Mouse (Mus musculus): ENCODE results near the gene Slc2a5. TPM values are rescaled to one million over a fixed set of nuclear protein-coding genes. Genes with fewer than 3 reads are reported as not detected.

The Slc2a5 gene
- polyA plus RNA-seq, 1 experiment from 2014 or later = 0.30 TPM

- WGBS (ENCODE audit: insufficient replicate concordance) = 32% methylated on average over 8 of the region's 8 CpGs
Measured at GRCm38 (mm10) chr4:150152483-150152882, 33.4 kb downstream of the Slc2a5 start.

GRCm38 (mm10) chr4:150155301-150155700 is 36.2 kb downstream of the Slc2a5 start:
- ATAC-seq = no peak
- Histone ChIP-seq H3K36me3 (no peaks in the 10 kb centered on the region), H3K27me3 (replicated peaks) (peaks cover 24% of the 10 kb centered on the region; the same call in 1 of the 2 replicates), H3K9me3 (replicated peaks) (no peaks in the 10 kb centered on the region), H3K4me1 (peaks cover 12% of the 10 kb centered on the region), H3K4me3 (no peak overlapping the region), H3K4me2 (no peak overlapping the region), H3K9ac (no peak overlapping the region), H3K27ac (no peak overlapping the region)
- WGBS (ENCODE audit: insufficient replicate concordance) = 75% methylated on average over 4 of the region's 4 CpGs

More at GRCm38 (mm10) chr4:150152483-150152882, 33.4 kb downstream of the Slc2a5 start:
- Histone ChIP-seq H3K36me3 (no peaks in the 10 kb centered on the region), H3K4me2 (0 out of 2 replicates have a peak overlapping the region, but pooled peaks have one; percentile 6), H3K27me3 (replicated peaks) (peaks cover 4% of the 10 kb centered on the region; the same call in 1 of the 2 replicates), H3K9ac (no peak overlapping the region), H3K4me1 (peaks cover 12% of the 10 kb centered on the region), H3K4me3 (no peak overlapping the region), H3K27ac (no peak overlapping the region; the same call in 1 of the 2 replicates), H3K9me3 (replicated peaks) (0 out of 2 replicates have a peak, but pooled peaks cover 3% of the 10 kb centered on the region)
- peak; percentile 88 for ATAC-seq

GRCm38 (mm10) chr4:150155731-150156130 is 36.6 kb downstream of the Slc2a5 start:
- no peak overlapping the region for H3K4me3 ChIP-seq
- peaks cover 12% of the 10 kb centered on the region for H3K4me1 ChIP-seq
- ATAC-seq = no peak
- peaks cover 25% of the 10 kb centered on the region; the same call in 1 of the 2 replicates for H3K27me3 ChIP-seq (replicated peaks)
- 52% methylated on average over 4 of the region's 4 CpGs for WGBS (ENCODE audit: insufficient replicate concordance)
- no peaks in the 10 kb centered on the region for H3K36me3 ChIP-seq
- H3K9me3 ChIP-seq (replicated peaks) = no peaks in the 10 kb centered on the region
- no peak overlapping the region for H3K27ac ChIP-seq
- H3K9ac ChIP-seq = no peak overlapping the region
- no peak overlapping the region for H3K4me2 ChIP-seq

- Histone ChIP-seq H3K9ac (no peak overlapping the region), H3K4me1 (peaks cover 6% of the 10 kb centered on the region), H3K36me3 (no peaks in the 10 kb centered on the region), H3K27ac (no peak overlapping the region), H3K27me3 (replicated peaks) (peaks cover 25% of the 10 kb centered on the region; the same call in 1 of the 2 replicates), H3K9me3 (replicated peaks) (no peaks in the 10 kb centered on the region), H3K4me2 (no peak overlapping the region), H3K4me3 (no peak overlapping the region)
- ATAC-seq = no peak
- 52% methylated on average over 14 of the region's 14 CpGs for WGBS (ENCODE audit: insufficient replicate concordance)
Measured at GRCm38 (mm10) chr4:150157348-150157882, 38.3 kb downstream of the Slc2a5 start.

GRCm38 (mm10) chr4:150159458-150159857 is 40.4 kb downstream of the Slc2a5 start:
- ATAC-seq = no peak
- peaks cover 14% of the 10 kb centered on the region; the same call in 1 of the 2 replicates for H3K9me3 ChIP-seq (replicated peaks)
- H3K4me3 ChIP-seq = no peak overlapping the region
- 61% methylated on average over 2 of the region's 2 CpGs for WGBS (ENCODE audit: insufficient replicate concordance)
- H3K27me3 ChIP-seq (replicated peaks) = peaks cover 25% of the 10 kb centered on the region; the same call in 1 of the 2 replicates
- H3K27ac ChIP-seq = no peak overlapping the region
- H3K4me1 ChIP-seq = no peaks in the 10 kb centered on the region
- H3K36me3 ChIP-seq = no peaks in the 10 kb centered on the region
- H3K9ac ChIP-seq = no peak overlapping the region
- H3K4me2 ChIP-seq = no peak overlapping the region

- Histone ChIP-seq H3K4me3 (no peak overlapping the region), H3K9me3 (replicated peaks) (peaks cover 14% of the 10 kb centered on the region; the same call in 1 of the 2 replicates)
Measured at GRCm38 (mm10) chr4:150162561-150163169, 43.6 kb downstream of the Slc2a5 start.

GRCm38 (mm10) chr4:150164875-150165274 is 45.8 kb downstream of the Slc2a5 start:
- Histone ChIP-seq H3K4me2 (peak overlapping the region; percentile 39), H3K9me3 (replicated peaks) (peaks cover 14% of the 10 kb centered on the region; the same call in 1 of the 2 replicates), H3K4me3 (no peak overlapping the region), H3K9ac (no peak overlapping the region), H3K27me3 (replicated peaks) (peaks cover 5% of the 10 kb centered on the region; the same call in 1 of the 2 replicates), H3K36me3 (no peaks in the 10 kb centered on the region), H3K27ac (no peak overlapping the region), H3K4me1 (peaks cover 5% of the 10 kb centered on the region)
- 44% methylated on average over 13 of the region's 13 CpGs for WGBS (ENCODE audit: insufficient replicate concordance)
- peak; percentile 70 for ATAC-seq

More at GRCm38 (mm10) chr4:150162561-150163169, 43.6 kb downstream of the Slc2a5 start:
- Histone ChIP-seq H3K4me1 (peaks cover 5% of the 10 kb centered on the region), H3K27me3 (replicated peaks) (peaks cover 20% of the 10 kb centered on the region; the same call in 1 of the 2 replicates), H3K27ac (no peak overlapping the region), H3K9ac (no peak overlapping the region), H3K36me3 (no peaks in the 10 kb centered on the region), H3K4me2 (no peak overlapping the region)
- ATAC-seq = no peak
- WGBS (ENCODE audit: insufficient replicate concordance) = 57% methylated on average over 13 of the region's 13 CpGs

- no peak for ATAC-seq
- H3K4me2 ChIP-seq = no peak overlapping the region
- WGBS (ENCODE audit: insufficient replicate concordance) = 65% methylated on average over 10 of the region's 10 CpGs
- no peaks in the 10 kb centered on the region; the same call in 1 of the 2 replicates for H3K27me3 ChIP-seq (replicated peaks)
- H3K4me3 ChIP-seq = no peak overlapping the region
- no peak overlapping the region for H3K9ac ChIP-seq
- no peaks in the 10 kb centered on the region for H3K36me3 ChIP-seq
- H3K27ac ChIP-seq = no peak overlapping the region
- peaks cover 10% of the 10 kb centered on the region; the same call in 1 of the 2 replicates for H3K9me3 ChIP-seq (replicated peaks)
- peaks cover 20% of the 10 kb centered on the region for H3K4me1 ChIP-seq
Measured at GRCm38 (mm10) chr4:150168406-150168805, 49.3 kb downstream of the Slc2a5 start.

GRCm38 (mm10) chr4:150172107-150172506 is 53.0 kb downstream of the Slc2a5 start:
- WGBS (ENCODE audit: insufficient replicate concordance) = 33% methylated on average over 8 of the region's 8 CpGs
- H3K4me2 ChIP-seq = no peak overlapping the region
- H3K4me3 ChIP-seq = no peak overlapping the region
- H3K9ac ChIP-seq = no peak overlapping the region
- H3K9me3 ChIP-seq (replicated peaks) = no peaks in the 10 kb centered on the region
- no peak overlapping the region for H3K27ac ChIP-seq
- H3K27me3 ChIP-seq (replicated peaks) = no peaks in the 10 kb centered on the region
- H3K4me1 ChIP-seq = peaks cover 23% of the 10 kb centered on the region
- no peaks in the 10 kb centered on the region for H3K36me3 ChIP-seq
- peak; percentile 72 for ATAC-seq

- Histone ChIP-seq H3K4me3 (no peak overlapping the region), H3K27ac (no peak overlapping the region), H3K4me2 (peak overlapping the region; percentile 22; the same call in 1 of the 2 replicates), H3K9ac (no peak overlapping the region), H3K4me1 (peaks cover 25% of the 10 kb centered on the region), H3K36me3 (no peaks in the 10 kb centered on the region), H3K27me3 (replicated peaks) (no peaks in the 10 kb centered on the region), H3K9me3 (replicated peaks) (no peaks in the 10 kb centered on the region)
- no peak; the same call in 1 of the 2 replicates for ATAC-seq
- WGBS (ENCODE audit: insufficient replicate concordance) = 59% methylated on average over 10 of the region's 10 CpGs
Measured at GRCm38 (mm10) chr4:150173281-150173680, 54.2 kb downstream of the Slc2a5 start.

GRCm38 (mm10) chr4:150174027-150174426 is 54.9 kb downstream of the Slc2a5 start:
- Histone ChIP-seq H3K4me1 (peaks cover 25% of the 10 kb centered on the region), H3K27ac (no peak overlapping the region), H3K4me3 (no peak overlapping the region), H3K27me3 (replicated peaks) (no peaks in the 10 kb centered on the region), H3K9ac (no peak overlapping the region), H3K36me3 (no peaks in the 10 kb centered on the region), H3K4me2 (no peak overlapping the region), H3K9me3 (replicated peaks) (no peaks in the 10 kb centered on the region)
- no peak for ATAC-seq
- 89% methylated on average over 14 of the region's 14 CpGs for WGBS (ENCODE audit: insufficient replicate concordance)

GRCm38 (mm10) chr4:150176535-150176934 is 57.5 kb downstream of the Slc2a5 start:
- peak overlapping the region; percentile 56 for H3K4me2 ChIP-seq

More at GRCm38 (mm10) chr4:150176535-150176934, 57.5 kb downstream of the Slc2a5 start:
- H3K4me3 ChIP-seq = 0 out of 2 replicates have a peak overlapping the region, but pooled peaks have one; percentile 10
- 0 out of 2 replicates have a peak overlapping the region, but pooled peaks have one; percentile 15 for H3K9ac ChIP-seq
- H3K36me3 ChIP-seq = no peaks in the 10 kb centered on the region
- H3K4me1 ChIP-seq = peaks cover 23% of the 10 kb centered on the region
- H3K27me3 ChIP-seq (replicated peaks) = no peaks in the 10 kb centered on the region
- whole genome bisulfite sequencing (ENCODE audit: insufficient replicate concordance) = 7% methylated on average over 7 of the region's 7 CpGs
- H3K9me3 ChIP-seq (replicated peaks) = peaks cover 5% of the 10 kb centered on the region; the same call in 1 of the 2 replicates
- no peak overlapping the region for H3K27ac ChIP-seq
- ATAC-seq = no peak
